Mouse (Mus musculus) limb, embryonic 14.5 days (tissue): ENCODE results near the gene Ptpn5. TPM values are rescaled to one million over a fixed set of nuclear protein-coding genes. Genes with fewer than 3 reads are reported as not detected.

ENCODE experiments used
- ATAC-seq: fragments of 200-750 bp; cut with Nextera tagmentation; 2 replicates; pipeline ENCODE4 v1.8.0; 2017; ENCODE audit warnings: low read depth, moderate number of reproducible peaks, moderate TSS enrichment; ENCODE audit not compliant: low FRiP score
- DNase-seq: peaks from one replicate; pipeline ENCODE4 v3.0.0-alpha.2; 2015; ENCODE audit warnings: low spot score
- H3K27ac ChIP-seq: fragments of 300-500 bp; sonication (generic); replicated peaks from 2 replicates; pipeline ENCODE4 v1.5.1; 2014; ENCODE audit warnings: low read depth, mild to moderate bottlenecking, low read length, moderate library complexity, mixed read lengths
- H3K27me3 ChIP-seq: fragments of 300-500 bp; sonication (generic); 2 replicates; pipeline ENCODE4 v1.6.1; 2014; ENCODE audit warnings: low read length, mixed read lengths; ENCODE audit not compliant: control insufficient read depth, insufficient read depth
- H3K36me3 ChIP-seq: fragments of 300-500 bp; sonication (generic); 2 replicates; pipeline ENCODE4 v1.6.1; 2014; ENCODE audit warnings: mild to moderate bottlenecking, low read length, moderate library complexity, mixed read lengths; ENCODE audit not compliant: control insufficient read depth, insufficient read depth
- H3K4me1 ChIP-seq: fragments of 300-500 bp; sonication (generic); 2 replicates; pipeline ENCODE4 v1.6.1; 2014; ENCODE audit warnings: antibody characterized with exemption, low read length, mixed read lengths; ENCODE audit not compliant: control insufficient read depth, insufficient read depth
- H3K4me2 ChIP-seq: fragments of 300-500 bp; sonication (generic); replicated peaks from 2 replicates; pipeline ENCODE4 v1.6.1; 2014; ENCODE audit warnings: low read depth, mild to moderate bottlenecking, low read length, moderate library complexity; ENCODE audit not compliant: severe bottlenecking
- H3K4me3 ChIP-seq: fragments of 300-500 bp; sonication (generic); replicated peaks from 2 replicates; pipeline ENCODE4 v1.5.1; 2014; ENCODE audit warnings: low read length
- H3K9ac ChIP-seq: fragments of 300-500 bp; sonication (generic); 2 replicates; pipeline ENCODE4 v1.6.1; 2014; ENCODE audit warnings: mild to moderate bottlenecking, low read depth, low read length, moderate library complexity; ENCODE audit not compliant: severe bottlenecking
- H3K9me3 ChIP-seq: fragments of 300-500 bp; sonication (generic); 2 replicates; pipeline ENCODE4 v1.6.1; 2016; ENCODE audit warnings: low read length; ENCODE audit not compliant: control insufficient read depth
- POLR2A ChIP-seq: fragments of 200-500 bp; IDR thresholded peaks from 2 replicates; pipeline ENCODE4 v1.8.0; 2012; ENCODE audit warnings: inconsistent platforms, mild to moderate bottlenecking, moderate library complexity, borderline replicate concordance; ENCODE audit not compliant: insufficient read depth, insufficient read length; ENCODE audit errors: extremely low read depth
- WGBS: fragments of 180-500 bp; shearing (Covaris S2); extraction: QIAGEN DNeasy Blood & Tissue Kit; methylation state at CpG from one replicate; pipeline ENCODE4 v1.1.7; 2014; 5-methylcytosine and 5-hydroxymethylcytosine counted together
- polyA plus RNA-seq, 2 experiments: library from polyadenylated mRNA; depleted of rRNA in 1 of 2; stranded (reverse) in 1 of 2; unstranded in 1 of 2; fragments of >200 nt; fragmentation: Nextera tagmentation in 1 of 2; extraction: Ambion mirVana in 1 of 2; gene quantifications; 2 replicates each; pipeline versions ENCODE4 v1.2.1 to v1.2.3; 2012 to 2014

The Ptpn5 gene
- polyA plus RNA-seq, 2 experiments = 0.22 to 0.74 TPM

DNA sequence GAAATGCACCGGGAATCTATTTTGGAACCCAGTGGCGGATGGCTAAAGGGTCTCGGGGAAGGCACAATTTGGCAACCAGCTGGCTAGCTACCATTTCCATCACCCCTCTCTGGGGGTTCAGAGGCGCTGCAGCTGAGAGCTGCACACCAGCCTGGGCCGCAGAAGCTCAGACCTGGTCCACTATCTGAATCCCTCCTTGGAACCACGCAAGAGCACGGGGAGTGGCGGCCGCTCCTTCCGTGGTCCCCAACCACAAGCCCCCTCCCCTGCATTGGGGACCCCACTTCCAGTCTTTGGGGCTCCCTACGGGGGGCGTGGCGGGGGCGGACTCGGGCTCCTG is 1.7 kb downstream of the Ptpn5 start:
- H3K36me3 ChIP-seq = no peaks in the 10 kb centered on the region
- no peaks in the 10 kb centered on the region for H3K9me3 ChIP-seq
- H3K4me2 ChIP-seq = peak overlapping the region; percentile 99
- peaks cover 48% of the 10 kb centered on the region for H3K27me3 ChIP-seq
- peak overlapping the region; percentile 61; the same call in 1 of the 2 replicates for H3K9ac ChIP-seq
- peaks cover 6% of the 10 kb centered on the region for H3K4me1 ChIP-seq
- 4% methylated on average over 14 of the region's 15 CpGs for WGBS
- peak overlapping the region; percentile 56 for H3K4me3 ChIP-seq
- no peak overlapping the region for H3K27ac ChIP-seq
- no peak for DNase-seq
- ATAC-seq = no peak
- no peak for TF ChIP-seq POLR2A

DNA sequence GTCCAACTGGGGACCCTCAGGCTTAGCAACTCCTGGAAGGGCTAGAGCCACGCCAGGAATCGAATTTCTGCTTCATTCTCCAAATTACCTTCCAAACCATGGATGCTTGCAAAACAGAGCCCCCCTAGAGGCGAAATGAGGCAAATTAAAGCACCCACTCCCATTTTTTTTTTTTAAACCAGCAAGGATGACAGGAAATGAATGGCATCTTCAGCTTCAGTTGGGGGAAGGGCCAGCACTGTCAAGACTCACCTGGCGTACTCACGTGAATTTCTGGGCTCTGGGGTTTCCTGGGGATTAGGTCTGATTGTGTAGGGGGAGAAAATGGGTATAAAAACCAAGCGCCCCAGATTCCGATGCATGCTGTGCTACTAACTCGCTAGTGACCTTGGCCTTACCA is 2.2 kb downstream of the Ptpn5 start:
- Histone ChIP-seq H3K4me2 (no peak overlapping the region), H3K9me3 (no peaks in the 10 kb centered on the region), H3K36me3 (no peaks in the 10 kb centered on the region), H3K4me1 (peaks cover 6% of the 10 kb centered on the region), H3K4me3 (0 out of 2 replicates have a peak overlapping the region, but pooled peaks have one; percentile 56), H3K27ac (no peak overlapping the region), H3K9ac (no peak overlapping the region), H3K27me3 (peaks cover 48% of the 10 kb centered on the region)
- DNase-seq (no peak), ATAC-seq (no peak)
- WGBS = 28% methylated on average over 8 of the region's 8 CpGs
- TF ChIP-seq POLR2A = no peak

DNA sequence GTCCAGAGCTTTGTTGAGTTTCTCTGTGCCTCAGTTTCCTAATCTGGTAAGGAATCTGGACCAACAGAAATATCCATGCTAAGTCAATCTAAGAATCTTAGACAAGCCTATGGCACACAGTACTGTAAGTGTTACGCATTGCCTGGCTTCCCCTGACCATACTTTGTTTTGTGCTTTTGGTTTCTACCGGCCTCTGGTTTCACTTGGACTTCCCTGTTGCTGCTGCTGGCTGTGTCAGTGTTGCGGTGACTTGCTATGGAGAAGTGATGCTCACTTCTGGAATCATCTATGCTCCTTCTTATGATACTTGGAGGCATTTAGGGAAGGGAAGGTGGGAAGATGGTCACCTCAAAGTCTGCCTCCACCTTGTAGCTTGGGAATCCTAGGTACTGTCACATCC is 11.5 kb downstream of the Ptpn5 start:
- Histone ChIP-seq H3K4me3 (no peak overlapping the region), H3K27me3 (no peaks in the 10 kb centered on the region), H3K4me1 (no peaks in the 10 kb centered on the region), H3K4me2 (no peak overlapping the region), H3K9me3 (no peaks in the 10 kb centered on the region), H3K9ac (no peak overlapping the region), H3K36me3 (no peaks in the 10 kb centered on the region), H3K27ac (no peak overlapping the region)
- ATAC-seq = no peak
- WGBS = 95% methylated on average over 3 of the region's 3 CpGs
- no peak for TF ChIP-seq POLR2A
- DNase-seq = no peak

DNA sequence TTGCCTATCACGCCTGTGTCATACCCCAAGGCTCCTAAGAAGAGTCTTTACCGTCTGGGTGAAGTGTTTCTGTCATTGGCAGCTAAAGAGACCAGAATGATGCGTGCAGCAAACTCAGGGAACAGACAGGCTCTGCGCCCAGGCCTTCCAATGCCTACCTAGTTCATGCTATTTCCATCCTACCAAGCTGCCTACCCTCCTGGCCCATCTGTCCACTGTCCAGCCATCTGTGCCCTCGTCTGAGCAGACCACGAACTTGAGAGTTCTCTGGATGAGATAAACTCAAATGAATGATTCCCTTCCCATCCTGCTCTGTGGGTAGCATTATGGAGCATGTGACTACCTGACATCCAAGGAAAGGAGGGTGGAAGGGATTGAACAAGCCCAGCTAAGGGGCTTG is 16.8 kb downstream of the Ptpn5 start:
- WGBS = 82% methylated on average over 6 of the region's 6 CpGs
- H3K9me3 ChIP-seq = no peaks in the 10 kb centered on the region
- no peak overlapping the region for H3K4me3 ChIP-seq
- no peak for TF ChIP-seq POLR2A
- no peak overlapping the region for H3K4me2 ChIP-seq
- ATAC-seq (no peak), DNase-seq (no peak)
- no peaks in the 10 kb centered on the region for H3K4me1 ChIP-seq
- H3K36me3 ChIP-seq = no peaks in the 10 kb centered on the region
- H3K9ac ChIP-seq = no peak overlapping the region
- no peaks in the 10 kb centered on the region for H3K27me3 ChIP-seq
- H3K27ac ChIP-seq = no peak overlapping the region

DNA sequence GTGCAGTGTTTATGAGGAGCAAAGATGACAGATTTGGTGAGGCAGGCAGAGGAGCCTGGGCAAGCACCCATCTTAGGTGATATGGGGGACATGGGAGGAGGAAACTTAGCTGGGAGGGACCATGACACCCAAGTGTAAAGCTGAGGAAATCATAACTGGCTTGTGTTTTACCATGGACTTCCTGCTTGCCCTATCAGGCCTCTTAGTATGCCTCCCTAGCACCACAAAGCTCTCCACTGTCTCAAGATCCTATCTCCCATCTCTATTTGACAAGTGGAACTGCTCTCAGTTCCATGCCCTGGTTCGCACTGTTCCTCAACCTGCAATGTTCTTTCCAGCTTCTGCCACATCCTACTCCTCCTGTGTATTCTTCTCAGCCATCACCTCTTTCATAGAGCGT is 18.0 kb downstream of the Ptpn5 start:
- H3K27me3 ChIP-seq = no peaks in the 10 kb centered on the region
- WGBS = 88% methylated on average over 2 of the region's 2 CpGs
- H3K36me3 ChIP-seq = no peaks in the 10 kb centered on the region
- H3K9ac ChIP-seq = no peak overlapping the region
- ATAC-seq (no peak), DNase-seq (no peak)
- TF ChIP-seq POLR2A = no peak
- H3K4me3 ChIP-seq = no peak overlapping the region
- no peaks in the 10 kb centered on the region for H3K9me3 ChIP-seq
- H3K4me1 ChIP-seq = no peaks in the 10 kb centered on the region
- no peak overlapping the region for H3K4me2 ChIP-seq
- H3K27ac ChIP-seq = no peak overlapping the region

DNA sequence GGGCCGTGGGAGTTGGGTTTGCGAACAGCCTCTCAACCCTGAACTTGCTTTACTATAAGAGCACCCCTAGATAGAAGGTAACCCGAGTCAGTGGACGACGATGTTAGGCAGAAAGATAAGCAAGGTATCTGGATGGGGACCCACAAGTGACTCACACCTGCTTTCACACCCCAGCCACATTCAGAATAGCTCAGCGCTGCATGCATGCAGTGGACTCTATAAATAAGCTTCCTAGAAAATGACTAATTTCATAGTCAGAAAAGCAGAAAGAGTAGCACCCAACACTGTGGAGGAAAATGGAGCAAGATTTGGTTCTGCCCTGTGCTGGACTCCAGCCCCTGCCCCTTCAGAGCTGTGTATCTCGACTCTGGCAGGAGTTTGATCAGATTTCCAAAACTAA is 20.1 kb downstream of the Ptpn5 start:
- Histone ChIP-seq H3K4me2 (no peak overlapping the region), H3K9me3 (no peaks in the 10 kb centered on the region), H3K9ac (no peak overlapping the region), H3K4me1 (no peaks in the 10 kb centered on the region), H3K4me3 (no peak overlapping the region), H3K36me3 (no peaks in the 10 kb centered on the region), H3K27ac (no peak overlapping the region), H3K27me3 (no peaks in the 10 kb centered on the region)
- no peak for TF ChIP-seq POLR2A
- 87% methylated on average over 7 of the region's 7 CpGs for WGBS
- ATAC-seq (no peak), DNase-seq (no peak)
